26 mouse cellular contexts compared by ENCODE assay signal in the genomic region with DNA sequence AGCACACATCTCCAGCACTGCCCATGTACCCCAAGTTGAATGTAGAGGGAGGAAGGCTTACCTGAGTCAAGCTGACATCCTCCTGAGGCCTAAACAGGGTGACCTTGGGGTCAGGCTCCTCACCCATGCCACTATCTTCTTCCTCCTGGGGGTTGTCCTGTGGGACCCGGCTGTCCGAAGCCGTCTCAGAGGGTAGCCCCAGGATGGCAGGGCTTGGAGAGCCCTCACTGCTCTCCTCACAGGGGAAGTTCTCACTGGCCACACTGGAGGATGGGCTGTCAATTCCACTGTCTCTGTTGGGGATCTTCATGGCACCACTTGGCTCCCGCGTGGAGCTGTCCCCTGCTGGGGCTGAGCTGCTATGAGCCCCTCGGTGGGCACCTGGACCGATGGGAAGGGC.
"Had no signal": no experiment of that assay in that cellular context is flagged by ENCODE, and none has a peak within 500 bp of the region (broad histone marks: within the 10 kb centered on the region; RNA-seq: fewer than 3 reads in every experiment).

No protein-coding gene starts in this region.

- H3K27ac ChIP-seq: gastrocnemius, adult 2 months; heart, adult 2 months; heart, embryonic 13.5 days; heart, embryonic 15.5 days; hindbrain, embryonic 10.5 days; hindbrain, embryonic 12.5 days; hindbrain, embryonic 14.5 days; intestine, embryonic 15.5 days; kidney, embryonic 15.5 days; kidney, postnatal 0 days; limb, embryonic 12.5 days; liver, embryonic 12.5 days; liver, embryonic 14.5 days had no signal

- H3K4me2 ChIP-seq: heart, embryonic 13.5 days; heart, embryonic 15.5 days; hindbrain, embryonic 12.5 days; hindbrain, embryonic 14.5 days; intestine, embryonic 15.5 days; kidney, embryonic 15.5 days; limb, embryonic 12.5 days; liver, embryonic 12.5 days had no signal

- DNase-seq: gastrocnemius, adult 2 months; gastrocnemius, postnatal 10 days; gastrocnemius, postnatal 25 days; heart, adult 2 months; heart, postnatal 4 days; kidney, adult 2 months; kidney, adult 9 months; kidney, postnatal 14 days; kidney, postnatal 36 days; layer of hippocampus, adult 9-11 months; layer of hippocampus, postnatal 36 days; left cerebral cortex, postnatal 4 days had no signal

- H3K4me3 ChIP-seq: gastrocnemius, adult 2 months; heart, adult 2 months; heart, embryonic 13.5 days; heart, embryonic 15.5 days; hindbrain, embryonic 10.5 days; hindbrain, embryonic 12.5 days; intestine, embryonic 15.5 days; kidney, embryonic 15.5 days; limb, embryonic 12.5 days; liver, embryonic 12.5 days had no signal

- H3K9me3 ChIP-seq: heart, embryonic 15.5 days; intestine, embryonic 15.5 days; kidney, embryonic 15.5 days; liver, embryonic 12.5 days had no signal

- H3K9ac ChIP-seq: heart, embryonic 13.5 days; heart, embryonic 15.5 days; hindbrain, embryonic 12.5 days; hindbrain, embryonic 14.5 days; intestine, embryonic 15.5 days; kidney, embryonic 15.5 days; limb, embryonic 12.5 days; liver, embryonic 12.5 days; liver, embryonic 14.5 days had no signal

- H3K4me1 ChIP-seq: heart, embryonic 13.5 days; heart, embryonic 15.5 days; hindbrain, embryonic 10.5 days; hindbrain, embryonic 12.5 days; limb, embryonic 12.5 days had no signal

- H3K36me3 ChIP-seq: heart, embryonic 13.5 days; heart, embryonic 15.5 days; hindbrain, embryonic 12.5 days; intestine, embryonic 15.5 days; kidney, embryonic 15.5 days; limb, embryonic 12.5 days had no signal

- H3K27me3 ChIP-seq: heart, embryonic 13.5 days; heart, embryonic 15.5 days; hindbrain, embryonic 12.5 days; intestine, embryonic 15.5 days; kidney, embryonic 15.5 days; limb, embryonic 12.5 days; liver, embryonic 12.5 days had no signal

- ATAC-seq: hindbrain, embryonic 16.5 days; inflammation-experienced regulatory T-cells, adult 6 months; intestine, embryonic 15.5 days; intestine, postnatal 0 days; liver, embryonic 12.5 days had no signal
